Mouse (Mus musculus): ENCODE results near the gene Higd2a.

The Higd2a gene

GRCm38 (mm10) chr13:54577652-54578507, 12.1 kb upstream of the Higd2a start:
- ATAC-seq (ENCODE audit: insufficient number of reproducible peaks, low FRiP score, low TSS enrichment): no peak

- no peak for ATAC-seq (ENCODE audit: insufficient number of reproducible peaks, low FRiP score, low TSS enrichment)
Observed at GRCm38 (mm10) chr13:54581385-54581784, 8.6 kb upstream of the Higd2a start.

GRCm38 (mm10) chr13:54582126-54582525, 7.9 kb upstream of the Higd2a start:
- ATAC-seq (ENCODE audit: insufficient number of reproducible peaks, low FRiP score, low TSS enrichment): no peak

GRCm38 (mm10) chr13:54582860-54583259, 7.1 kb upstream of the Higd2a start:
- no peak for ATAC-seq (ENCODE audit: insufficient number of reproducible peaks, low FRiP score, low TSS enrichment)

- no peak for ATAC-seq (ENCODE audit: insufficient number of reproducible peaks, low FRiP score, low TSS enrichment)
Observed at GRCm38 (mm10) chr13:54585831-54586230, 4.2 kb upstream of the Higd2a start.

- no peak for ATAC-seq (ENCODE audit: insufficient number of reproducible peaks, low FRiP score, low TSS enrichment)
Observed at GRCm38 (mm10) chr13:54589414-54589995, 502 bp upstream of the Higd2a start.

GRCm38 (mm10) chr13:54591776-54592356, 1.9 kb downstream of the Higd2a start:
- ATAC-seq (ENCODE audit: insufficient number of reproducible peaks, low FRiP score, low TSS enrichment): no peak

GRCm38 (mm10) chr13:54593617-54594016, 3.6 kb downstream of the Higd2a start:
- ATAC-seq (ENCODE audit: insufficient number of reproducible peaks, low FRiP score, low TSS enrichment): no peak

- no peak for ATAC-seq (ENCODE audit: insufficient number of reproducible peaks, low FRiP score, low TSS enrichment)
Observed at GRCm38 (mm10) chr13:54596107-54596690, 6.2 kb downstream of the Higd2a start.

- no peak for ATAC-seq (ENCODE audit: insufficient number of reproducible peaks, low FRiP score, low TSS enrichment)
Observed at GRCm38 (mm10) chr13:54596870-54597269, 6.9 kb downstream of the Higd2a start.

GRCm38 (mm10) chr13:54598622-54599143, 8.7 kb downstream of the Higd2a start:
- no peak for ATAC-seq (ENCODE audit: insufficient number of reproducible peaks, low FRiP score, low TSS enrichment)

- ATAC-seq (ENCODE audit: insufficient number of reproducible peaks, low FRiP score, low TSS enrichment): no peak
Observed at GRCm38 (mm10) chr13:54602639-54603111, 12.7 kb downstream of the Higd2a start.

GRCm38 (mm10) chr13:54603501-54603900, 13.5 kb downstream of the Higd2a start:
- no peak for ATAC-seq (ENCODE audit: insufficient number of reproducible peaks, low FRiP score, low TSS enrichment)

- ATAC-seq (ENCODE audit: insufficient number of reproducible peaks, low FRiP score, low TSS enrichment): no peak
Observed at GRCm38 (mm10) chr13:54604221-54604620, 14.2 kb downstream of the Higd2a start.

- ATAC-seq (ENCODE audit: insufficient number of reproducible peaks, low FRiP score, low TSS enrichment): no peak
Observed at GRCm38 (mm10) chr13:54605426-54605825, 15.4 kb downstream of the Higd2a start.

GRCm38 (mm10) chr13:54607204-54607603, 17.2 kb downstream of the Higd2a start:
- no peak for ATAC-seq (ENCODE audit: insufficient number of reproducible peaks, low FRiP score, low TSS enrichment)

- ATAC-seq (ENCODE audit: insufficient number of reproducible peaks, low FRiP score, low TSS enrichment): no peak
Observed at GRCm38 (mm10) chr13:54608002-54608401, 18.0 kb downstream of the Higd2a start.

- no peak for ATAC-seq (ENCODE audit: insufficient number of reproducible peaks, low FRiP score, low TSS enrichment)
Observed at GRCm38 (mm10) chr13:54608666-54609065, 18.7 kb downstream of the Higd2a start.

- ATAC-seq (ENCODE audit: insufficient number of reproducible peaks, low FRiP score, low TSS enrichment): no peak
Observed at GRCm38 (mm10) chr13:54609301-54609700, 19.3 kb downstream of the Higd2a start.

- ATAC-seq (ENCODE audit: insufficient number of reproducible peaks, low FRiP score, low TSS enrichment): peak; percentile 32
Observed at GRCm38 (mm10) chr13:54610613-54610971, 20.6 kb downstream of the Higd2a start.
